Mouse (Mus musculus): ENCODE data around the gene Catsperz. TPM values are rescaled to one million over a fixed set of nuclear protein-coding genes. Genes with fewer than 3 reads are reported as not detected.

Gene Catsperz
- polyA plus RNA-seq, 1 experiment from 2014 or later = 0.65 TPM

- peaks cover 63% of the 10 kb centered on the region for H3K36me3 ChIP-seq (ENCODE audit: control insufficient read depth, insufficient read depth)
- no peaks in the 10 kb centered on the region for H3K27me3 ChIP-seq (replicated peaks; ENCODE audit: control insufficient read depth, insufficient read depth, low read length)
- ATAC-seq = no peak
- peaks cover 6% of the 10 kb centered on the region; the same call in 1 of the 2 replicates for H3K4me1 ChIP-seq (replicated peaks; ENCODE audit: control insufficient read depth, insufficient read depth, low read length)
- no peaks in the 10 kb centered on the region for H3K9me3 ChIP-seq (ENCODE audit: control insufficient read depth)
- 0 out of 2 replicates have a peak overlapping the region, but pooled peaks have one; percentile 3 for H3K4me2 ChIP-seq (replicated peaks; ENCODE audit: low read depth)
- no peak overlapping the region for H3K4me3 ChIP-seq (ENCODE audit: low read depth, low read length)
- peak overlapping the region; percentile 57 for H3K27ac ChIP-seq (ENCODE audit: low read depth, low read length)
- H3K9ac ChIP-seq (ENCODE audit: low read depth, low read length) = no peak overlapping the region
- TF ChIP-seq CTCF (IDR thresholded peaks at IDR 0.05; ENCODE audit: low read depth) = peak; percentile 73
- 39% methylated on average over 9 of the region's 9 CpGs for whole genome bisulfite sequencing
Measured at GRCm38 (mm10) chr19:6954046-6954445, 28.9 kb upstream of the Catsperz start.

GRCm38 (mm10) chr19:6952712-6953037 is 27.5 kb upstream of the Catsperz start:
- ATAC-seq = peak; percentile 5
- H3K4me3 ChIP-seq (ENCODE audit: low read depth, low read length) = peak overlapping the region; percentile 56; the same call in 1 of the 2 replicates
- H3K36me3 ChIP-seq (ENCODE audit: control insufficient read depth, insufficient read depth) = peaks cover 49% of the 10 kb centered on the region
- H3K4me1 ChIP-seq (replicated peaks; ENCODE audit: control insufficient read depth, insufficient read depth, low read length) = peaks cover 6% of the 10 kb centered on the region; the same call in 1 of the 2 replicates
- TF ChIP-seq CTCF (IDR thresholded peaks at IDR 0.05; ENCODE audit: low read depth) = no peak
- 2% methylated on average over 3 of the region's 3 CpGs for WGBS
- 0 out of 2 replicates have a peak overlapping the region, but pooled peaks have one; percentile 59 for H3K9ac ChIP-seq (ENCODE audit: low read depth, low read length)
- H3K9me3 ChIP-seq (ENCODE audit: control insufficient read depth) = no peaks in the 10 kb centered on the region
- peak overlapping the region; percentile 92 for H3K27ac ChIP-seq (ENCODE audit: low read depth, low read length)
- H3K4me2 ChIP-seq (replicated peaks; ENCODE audit: low read depth) = peak overlapping the region; percentile 77
- H3K27me3 ChIP-seq (replicated peaks; ENCODE audit: control insufficient read depth, insufficient read depth, low read length) = no peaks in the 10 kb centered on the region

- peak overlapping the region; percentile 77 for H3K4me2 ChIP-seq (replicated peaks; ENCODE audit: low read depth)
- H3K9ac ChIP-seq (ENCODE audit: low read depth, low read length) = peak overlapping the region; percentile 59
- peaks cover 44% of the 10 kb centered on the region for H3K36me3 ChIP-seq (ENCODE audit: control insufficient read depth, insufficient read depth)
- WGBS = 2% methylated on average over 31 of the region's 31 CpGs
- peaks cover 6% of the 10 kb centered on the region; the same call in 1 of the 2 replicates for H3K4me1 ChIP-seq (replicated peaks; ENCODE audit: control insufficient read depth, insufficient read depth, low read length)
- peak overlapping the region; percentile 92 for H3K27ac ChIP-seq (ENCODE audit: low read depth, low read length)
- ATAC-seq = peak; percentile 60
- H3K4me3 ChIP-seq (ENCODE audit: low read depth, low read length) = peak overlapping the region; percentile 56
- 0 out of 2 replicates have a peak, but pooled peaks have one; percentile 7 for TF ChIP-seq CTCF (IDR thresholded peaks at IDR 0.05; ENCODE audit: low read depth)
- no peaks in the 10 kb centered on the region for H3K9me3 ChIP-seq (ENCODE audit: control insufficient read depth)
- H3K27me3 ChIP-seq (replicated peaks; ENCODE audit: control insufficient read depth, insufficient read depth, low read length) = no peaks in the 10 kb centered on the region
Measured at GRCm38 (mm10) chr19:6951994-6952711, 27.0 kb upstream of the Catsperz start.

DNA sequence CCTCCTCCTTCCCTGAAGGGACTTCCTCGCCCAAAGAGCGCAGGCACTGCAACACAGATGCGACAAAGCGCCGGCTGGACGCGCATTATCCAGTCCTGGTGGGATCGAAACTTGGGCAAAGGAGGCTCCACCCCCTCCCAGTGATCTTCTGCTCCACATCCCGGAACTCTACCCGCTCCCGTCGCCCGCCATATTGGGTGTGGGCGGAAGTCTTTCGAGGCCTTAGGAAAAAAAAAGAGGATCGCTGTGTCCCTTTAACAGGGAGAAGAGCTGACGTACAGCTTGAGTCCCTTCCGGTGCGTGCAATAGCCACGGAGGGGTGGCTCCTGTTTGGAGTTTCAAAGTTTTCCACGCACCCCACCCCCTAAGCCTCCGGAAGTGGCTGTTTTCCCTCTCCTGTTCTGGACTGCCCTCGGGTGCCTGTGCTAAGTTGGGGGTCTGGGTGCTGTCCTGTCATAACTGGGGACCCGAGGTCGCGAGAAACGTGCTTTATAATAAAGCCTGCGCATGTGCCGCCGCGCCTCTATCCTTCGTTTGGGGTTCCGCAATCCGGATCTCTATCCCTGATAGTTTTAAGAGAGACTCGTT is 26.3 kb upstream of the Catsperz start:
- H3K9ac ChIP-seq (ENCODE audit: low read depth, low read length) = peak overlapping the region; percentile 63
- TF ChIP-seq CTCF (IDR thresholded peaks at IDR 0.05; ENCODE audit: low read depth) = no peak
- H3K9me3 ChIP-seq (ENCODE audit: control insufficient read depth) = no peaks in the 10 kb centered on the region
- no peaks in the 10 kb centered on the region for H3K27me3 ChIP-seq (replicated peaks; ENCODE audit: control insufficient read depth, insufficient read depth, low read length)
- WGBS = under 1% methylated on average over 35 of the region's 35 CpGs
- peak overlapping the region; percentile 56 for H3K4me3 ChIP-seq (ENCODE audit: low read depth, low read length)
- peaks cover 6% of the 10 kb centered on the region; the same call in 1 of the 2 replicates for H3K4me1 ChIP-seq (replicated peaks; ENCODE audit: control insufficient read depth, insufficient read depth, low read length)
- ATAC-seq = peak; percentile 58
- peak overlapping the region; percentile 77 for H3K4me2 ChIP-seq (replicated peaks; ENCODE audit: low read depth)
- H3K27ac ChIP-seq (ENCODE audit: low read depth, low read length) = peak overlapping the region; percentile 92
- peaks cover 37% of the 10 kb centered on the region for H3K36me3 ChIP-seq (ENCODE audit: control insufficient read depth, insufficient read depth)

- peak overlapping the region; percentile 92 for H3K27ac ChIP-seq (ENCODE audit: low read depth, low read length)
- peak; percentile 2; the same call in 1 of the 2 replicates for ATAC-seq
- no peak for TF ChIP-seq CTCF (IDR thresholded peaks at IDR 0.05; ENCODE audit: low read depth)
- no peaks in the 10 kb centered on the region for H3K9me3 ChIP-seq (ENCODE audit: control insufficient read depth)
- no peaks in the 10 kb centered on the region for H3K27me3 ChIP-seq (replicated peaks; ENCODE audit: control insufficient read depth, insufficient read depth, low read length)
- peak overlapping the region; percentile 56 for H3K4me3 ChIP-seq (ENCODE audit: low read depth, low read length)
- H3K4me2 ChIP-seq (replicated peaks; ENCODE audit: low read depth) = peak overlapping the region; percentile 77
- WGBS = under 1% methylated on average over 28 of the region's 28 CpGs
- peaks cover 29% of the 10 kb centered on the region for H3K36me3 ChIP-seq (ENCODE audit: control insufficient read depth, insufficient read depth)
- peak overlapping the region; percentile 63 for H3K9ac ChIP-seq (ENCODE audit: low read depth, low read length)
- H3K4me1 ChIP-seq (replicated peaks; ENCODE audit: control insufficient read depth, insufficient read depth, low read length) = peaks cover 6% of the 10 kb centered on the region; the same call in 1 of the 2 replicates
Measured at GRCm38 (mm10) chr19:6950613-6951153, 25.5 kb upstream of the Catsperz start.

DNA sequence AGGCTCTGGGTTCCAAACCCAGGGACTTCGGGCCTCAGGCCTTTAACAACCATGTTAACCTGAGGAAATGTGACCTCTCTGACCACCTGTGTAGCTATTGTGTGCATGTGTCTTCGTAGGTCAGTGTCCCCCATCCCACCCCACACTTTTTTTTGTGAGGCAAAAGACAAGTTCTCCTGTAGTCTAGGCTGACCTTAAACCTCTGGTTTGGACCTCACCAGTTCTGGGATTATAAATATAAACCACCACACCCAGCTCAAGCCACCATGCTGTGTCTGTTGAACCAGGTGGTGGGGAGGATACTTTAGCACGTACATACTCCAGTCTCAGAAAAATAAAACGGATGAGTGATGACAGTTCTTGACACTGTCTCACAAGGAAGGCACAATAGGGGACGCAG is 24.8 kb upstream of the Catsperz start:
- WGBS = 41% methylated on average over 5 of the region's 5 CpGs
- H3K4me1 ChIP-seq (replicated peaks; ENCODE audit: control insufficient read depth, insufficient read depth, low read length) = peaks cover 6% of the 10 kb centered on the region; the same call in 1 of the 2 replicates
- H3K4me2 ChIP-seq (replicated peaks; ENCODE audit: low read depth) = peak overlapping the region; percentile 77
- no peak for TF ChIP-seq CTCF (IDR thresholded peaks at IDR 0.05; ENCODE audit: low read depth)
- H3K36me3 ChIP-seq (ENCODE audit: control insufficient read depth, insufficient read depth) = peaks cover 22% of the 10 kb centered on the region
- no peak for ATAC-seq
- H3K9ac ChIP-seq (ENCODE audit: low read depth, low read length) = 0 out of 2 replicates have a peak overlapping the region, but pooled peaks have one; percentile 63
- H3K27me3 ChIP-seq (replicated peaks; ENCODE audit: control insufficient read depth, insufficient read depth, low read length) = no peaks in the 10 kb centered on the region
- no peak overlapping the region; the same call in 1 of the 2 replicates for H3K4me3 ChIP-seq (ENCODE audit: low read depth, low read length)
- H3K27ac ChIP-seq (ENCODE audit: low read depth, low read length) = 0 out of 2 replicates have a peak overlapping the region, but pooled peaks have one; percentile 11
- H3K9me3 ChIP-seq (ENCODE audit: control insufficient read depth) = no peaks in the 10 kb centered on the region

All from intestine, postnatal 0 days (tissue).